Mouse (Mus musculus) heart, postnatal 0 days (tissue): Measurements from ENCODE around the gene Flt3. TPM values are rescaled to one million over a fixed set of nuclear protein-coding genes. Genes with fewer than 3 reads are reported as not detected.

ENCODE experiments used
- ATAC-seq: fragments of 200-750 bp; cut with Nextera tagmentation; 2 replicates; pipeline ENCODE4 v1.8.0; 2017; ENCODE audit warnings: low read depth, moderate number of reproducible peaks, moderate library complexity; ENCODE audit not compliant: insufficient read depth
- DNase-seq: peaks from one replicate; pipeline ENCODE4 v3.0.0-alpha.2; 2016; ENCODE audit warnings: low spot score
- H3K27ac ChIP-seq: fragments of 300-500 bp; sonication (generic); 2 replicates; pipeline ENCODE4 v1.5.1; 2014; ENCODE audit warnings: low read depth, mild to moderate bottlenecking
- H3K27me3 ChIP-seq: fragments of 300-500 bp; sonication (generic); 2 replicates; pipeline ENCODE4 v1.6.1; 2014; ENCODE audit warnings: low read length, mixed read lengths; ENCODE audit not compliant: control insufficient read depth, insufficient read depth
- H3K36me3 ChIP-seq: fragments of 300-500 bp; sonication (generic); replicated peaks from 2 replicates; pipeline ENCODE4 v1.6.1; 2014; ENCODE audit warnings: low read length, mixed read lengths; ENCODE audit not compliant: control insufficient read depth, insufficient read depth
- H3K4me1 ChIP-seq: fragments of 300-500 bp; sonication (generic); 2 replicates; pipeline ENCODE4 v1.6.1; 2014; ENCODE audit warnings: antibody characterized with exemption; ENCODE audit not compliant: control insufficient read depth, insufficient read depth
- H3K4me2 ChIP-seq: fragments of 300-500 bp; sonication (generic); 2 replicates; pipeline ENCODE4 v1.6.1; 2014; ENCODE audit warnings: low read depth, mild to moderate bottlenecking, low read length, moderate library complexity
- H3K4me3 ChIP-seq: fragments of 300-500 bp; sonication (generic); 2 replicates; pipeline ENCODE4 v1.5.1; 2014; ENCODE audit warnings: low read depth, low read length
- H3K9ac ChIP-seq: fragments of 300-500 bp; sonication (generic); replicated peaks from 2 replicates; pipeline ENCODE4 v1.6.1; 2014; ENCODE audit warnings: low read depth, low read length, mixed read lengths
- H3K9me3 ChIP-seq: fragments of 300-500 bp; sonication (generic); replicated peaks from 2 replicates; pipeline ENCODE4 v1.6.1; 2016; ENCODE audit warnings: low read length; ENCODE audit not compliant: control insufficient read depth
- CTCF ChIP-seq: IDR thresholded peaks from 2 replicates; pipeline ENCODE4 v1.5.1; 2016; ENCODE audit warnings: antibody characterized with exemption, control low read depth, low read depth
- EP300 ChIP-seq: IDR thresholded peaks from 2 replicates; pipeline ENCODE4 v1.6.1; 2016; ENCODE audit warnings: antibody characterized with exemption, low read depth
- WGBS: fragments of 180-500 bp; shearing (Covaris S2); extraction: QIAGEN DNeasy Blood & Tissue Kit; methylation state at CpG from one replicate; pipeline ENCODE4 v1.1.7; 2014; 5-methylcytosine and 5-hydroxymethylcytosine counted together
- polyA plus RNA-seq: library from polyadenylated mRNA; unstranded; fragments of >200 nt; fragmentation: Nextera tagmentation; extraction: Ambion mirVana; gene quantifications from 2 replicates; pipeline ENCODE4 v1.2.1, GENCODE M21; 2015
- total RNA-seq: library from RNA; depleted of rRNA; stranded (reverse); fragments of >200 nt; gene quantifications from 2 replicates; pipeline ENCODE4 v1.2.3, GENCODE M21; 2014; ENCODE audit warnings: low replicate concordance

Flt3 gene
- total and polyA plus RNA-seq, 2 experiments from 2014 or later = 0.05 TPM; not detected in 1

DNA sequence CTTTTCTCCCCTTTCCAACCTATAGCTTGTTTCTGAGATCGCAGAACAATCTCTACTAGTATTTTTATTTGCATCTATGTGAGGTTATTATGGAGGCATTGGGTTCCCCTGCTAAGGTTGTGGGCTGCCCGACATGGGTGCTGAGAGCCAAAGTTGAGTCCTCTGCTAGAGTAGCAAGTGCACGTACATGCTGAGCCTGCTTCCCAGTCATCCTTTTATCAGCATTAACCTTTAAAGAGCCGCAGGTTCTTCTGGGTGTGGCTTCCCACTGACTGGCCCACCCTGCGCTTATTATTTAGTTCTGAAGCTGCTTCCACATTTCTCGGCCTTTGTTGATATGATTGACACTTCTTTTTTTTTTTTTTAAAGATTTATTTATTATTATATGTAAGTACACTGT, 44.0 kb upstream of the Flt3 start:
- TF ChIP-seq EP300 (no peak), CTCF (no peak)
- H3K4me2 ChIP-seq = no peak overlapping the region
- no peak overlapping the region for H3K27ac ChIP-seq
- no peak overlapping the region for H3K9ac ChIP-seq
- H3K27me3 ChIP-seq = no peaks in the 10 kb centered on the region
- H3K9me3 ChIP-seq = no peaks in the 10 kb centered on the region
- DNase-seq (no peak), ATAC-seq (no peak)
- no peak overlapping the region for H3K4me3 ChIP-seq
- H3K36me3 ChIP-seq = no peaks in the 10 kb centered on the region
- peaks cover 26% of the 10 kb centered on the region; the same call in 1 of the 2 replicates for H3K4me1 ChIP-seq
- WGBS = 66% methylated on average over 6 of the region's 6 CpGs

DNA sequence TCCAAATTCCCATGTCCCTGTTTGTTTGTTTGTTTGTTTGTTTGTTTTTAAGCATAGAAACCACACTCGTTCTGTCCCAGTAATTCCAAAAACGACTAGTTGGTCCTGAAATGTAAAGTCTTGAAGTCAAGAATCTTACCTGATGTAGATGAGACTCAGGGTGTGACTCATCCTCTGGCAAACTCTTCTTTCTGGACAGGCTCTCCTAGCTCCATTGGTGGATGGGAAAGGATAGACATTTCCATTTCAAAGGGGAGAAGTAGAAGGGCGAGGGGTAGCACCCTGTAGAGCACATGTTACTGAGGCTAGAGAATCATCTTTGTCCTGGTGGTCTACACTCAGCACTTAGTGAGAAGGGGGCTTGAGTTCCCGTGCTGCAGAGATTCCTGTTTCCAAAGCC, 42.5 kb upstream of the Flt3 start:
- 74% methylated on average over 4 of the region's 4 CpGs for WGBS
- H3K27me3 ChIP-seq = no peaks in the 10 kb centered on the region
- no peaks in the 10 kb centered on the region for H3K9me3 ChIP-seq
- H3K9ac ChIP-seq = no peak overlapping the region
- H3K27ac ChIP-seq = no peak overlapping the region
- ATAC-seq = no peak
- no peaks in the 10 kb centered on the region for H3K36me3 ChIP-seq
- TF ChIP-seq CTCF (no peak), EP300 (no peak)
- no peak overlapping the region for H3K4me2 ChIP-seq
- H3K4me1 ChIP-seq = peaks cover 23% of the 10 kb centered on the region
- no peak for DNase-seq
- no peak overlapping the region for H3K4me3 ChIP-seq

DNA sequence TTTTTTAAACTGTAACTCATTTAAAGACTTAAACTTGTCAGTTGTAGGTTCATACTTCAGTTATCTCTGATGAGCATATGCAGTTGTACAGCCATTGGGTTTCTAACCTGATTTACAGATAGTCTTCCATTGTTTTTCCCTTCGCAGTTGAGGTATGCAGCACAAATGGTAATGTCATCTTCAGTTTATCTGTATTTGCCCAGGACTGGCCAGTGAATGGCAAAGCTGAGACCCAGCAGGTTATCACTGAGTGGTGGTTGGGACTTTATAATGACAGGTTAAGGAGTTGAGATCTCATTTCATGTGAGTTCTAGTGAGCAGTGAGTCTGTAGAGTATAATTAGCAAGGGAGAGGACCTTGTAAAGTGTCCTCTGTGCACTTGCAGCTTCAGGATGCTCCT, 41.7 kb upstream of the Flt3 start:
- H3K9me3 ChIP-seq = no peaks in the 10 kb centered on the region
- no peak overlapping the region for H3K4me2 ChIP-seq
- no peak overlapping the region for H3K27ac ChIP-seq
- DNase-seq = no peak
- H3K4me1 ChIP-seq = peaks cover 21% of the 10 kb centered on the region
- H3K4me3 ChIP-seq = no peak overlapping the region
- TF ChIP-seq CTCF = no peak
- no peak for TF ChIP-seq EP300
- H3K36me3 ChIP-seq = no peaks in the 10 kb centered on the region
- 48% methylated on average over 1 of the region's 1 CpGs for WGBS
- H3K9ac ChIP-seq = no peak overlapping the region
- H3K27me3 ChIP-seq = no peaks in the 10 kb centered on the region
- no peak for ATAC-seq

DNA sequence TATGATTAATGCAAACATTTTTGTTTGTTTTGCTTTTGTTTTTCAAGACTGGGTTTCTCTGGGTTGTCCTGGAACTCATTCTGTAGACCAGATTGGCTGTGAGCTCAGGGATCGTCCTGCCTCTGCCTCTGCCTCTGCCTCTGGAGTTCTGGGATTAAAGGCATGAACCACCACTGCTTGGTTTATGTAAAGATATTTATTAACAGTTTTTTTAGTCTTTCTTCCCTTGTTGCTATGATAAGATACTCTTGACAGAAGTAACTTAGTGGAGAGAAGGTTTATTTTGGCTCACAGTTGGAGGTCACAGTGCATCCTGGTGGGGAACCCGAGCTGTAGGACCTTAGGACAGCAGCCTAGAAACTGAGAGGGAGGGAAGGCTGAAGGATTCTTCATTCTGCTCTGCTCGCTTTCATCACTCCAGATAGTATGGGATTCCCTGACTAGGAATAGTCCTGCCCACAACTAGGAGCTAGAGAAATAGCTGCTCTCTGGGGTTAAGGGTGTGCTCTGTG, 40.8 kb upstream of the Flt3 start:
- Histone ChIP-seq H3K27me3 (no peaks in the 10 kb centered on the region), H3K36me3 (no peaks in the 10 kb centered on the region), H3K27ac (no peak overlapping the region), H3K9ac (no peak overlapping the region), H3K4me3 (no peak overlapping the region), H3K4me1 (peaks cover 26% of the 10 kb centered on the region), H3K9me3 (no peaks in the 10 kb centered on the region), H3K4me2 (no peak overlapping the region)
- TF ChIP-seq CTCF (no peak), EP300 (no peak)
- ATAC-seq (no peak), DNase-seq (no peak)
- WGBS = 55% methylated on average over 3 of the region's 3 CpGs

DNA sequence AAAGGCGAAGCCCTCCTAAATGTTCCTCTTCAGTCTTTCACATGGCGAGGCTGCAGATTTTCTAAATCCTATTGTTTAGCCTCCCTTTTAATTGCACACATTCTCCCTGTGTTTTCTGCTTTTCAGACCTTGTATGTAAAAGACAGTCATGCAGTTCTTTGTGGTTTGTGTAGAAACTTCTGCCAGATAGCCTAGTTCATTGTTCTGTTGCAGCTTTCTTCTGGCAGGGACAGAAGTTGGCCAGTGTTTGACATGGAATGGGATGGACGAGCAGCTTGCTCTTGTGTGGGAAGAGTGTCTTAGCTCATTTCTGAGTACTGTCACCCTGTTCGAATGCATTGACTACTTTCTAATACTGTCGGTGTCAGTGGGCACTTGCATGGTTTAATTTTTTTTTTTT, 36.2 kb upstream of the Flt3 start:
- Histone ChIP-seq H3K9me3 (no peaks in the 10 kb centered on the region), H3K4me1 (peaks cover 46% of the 10 kb centered on the region), H3K9ac (no peak overlapping the region), H3K27me3 (no peaks in the 10 kb centered on the region), H3K4me2 (no peak overlapping the region), H3K27ac (no peak overlapping the region), H3K4me3 (no peak overlapping the region), H3K36me3 (no peaks in the 10 kb centered on the region)
- 73% methylated on average over 5 of the region's 5 CpGs for WGBS
- no peak for DNase-seq
- TF ChIP-seq CTCF = no peak
- TF ChIP-seq EP300 = no peak
- no peak for ATAC-seq

DNA sequence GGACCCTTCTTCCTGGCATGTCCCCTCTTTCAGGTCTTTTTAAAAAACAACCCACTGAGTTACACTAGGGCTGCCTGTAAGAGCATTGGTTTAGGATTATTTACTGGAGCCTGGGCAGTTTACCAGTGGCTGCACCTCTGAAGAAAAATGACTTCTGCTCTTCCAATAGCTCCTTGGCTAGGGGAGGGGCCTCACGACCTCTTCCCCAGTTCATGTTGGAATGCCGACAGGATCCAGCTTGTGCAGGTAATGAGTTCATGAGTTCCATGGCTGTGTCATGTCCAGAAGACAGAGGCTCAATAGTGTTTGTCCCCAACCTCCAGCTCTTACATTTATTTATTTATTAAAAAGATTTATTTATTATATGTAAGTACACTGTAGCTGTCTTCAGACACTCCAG, 35.5 kb upstream of the Flt3 start:
- Histone ChIP-seq H3K9ac (no peak overlapping the region), H3K4me3 (no peak overlapping the region), H3K4me1 (peaks cover 46% of the 10 kb centered on the region), H3K27ac (peak overlapping the region; percentile 57), H3K9me3 (no peaks in the 10 kb centered on the region), H3K27me3 (no peaks in the 10 kb centered on the region), H3K4me2 (0 out of 2 replicates have a peak overlapping the region, but pooled peaks have one; percentile 3), H3K36me3 (no peaks in the 10 kb centered on the region)
- ATAC-seq (no peak), DNase-seq (no peak)
- 48% methylated on average over 2 of the region's 2 CpGs for WGBS
- no peak for TF ChIP-seq EP300
- no peak for TF ChIP-seq CTCF
